Mouse (Mus musculus): Measurements from ENCODE around the gene Sh3bp5. TPM values are rescaled to one million over a fixed set of nuclear protein-coding genes. Genes with fewer than 3 reads are reported as not detected.

The Sh3bp5 gene
- polyA plus RNA-seq, 1 experiment, result 10.7 TPM

DNA sequence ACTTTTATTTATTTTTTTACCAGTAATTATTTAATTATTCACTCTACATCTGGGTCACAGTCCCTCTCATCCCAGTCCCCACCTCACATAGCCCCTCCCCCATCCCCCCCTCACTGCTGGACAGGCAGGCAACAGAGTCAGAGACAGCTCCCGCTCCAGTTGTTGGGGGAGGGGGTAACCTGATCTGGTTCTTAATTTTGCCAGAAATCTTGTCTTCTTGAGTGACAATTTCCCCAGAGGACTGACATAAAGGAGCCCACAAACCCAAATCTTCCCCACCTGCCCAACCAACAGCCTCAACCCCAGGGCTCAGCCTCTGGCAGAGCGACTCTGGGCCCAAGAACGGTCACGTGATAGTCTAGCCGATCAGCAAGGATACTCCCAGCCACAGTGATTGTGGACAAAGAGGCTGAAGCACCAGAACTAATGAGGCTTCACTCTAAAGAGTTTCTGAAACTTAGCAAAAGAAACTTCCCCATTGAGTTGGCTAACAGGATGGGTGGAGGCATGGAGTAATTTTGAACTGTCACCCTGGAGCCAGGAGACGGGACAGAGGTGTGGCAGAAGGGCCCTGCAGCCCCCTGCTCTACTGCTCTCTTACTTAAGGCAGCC, 22.3 kb downstream of the Sh3bp5 start:
- Histone ChIP-seq H3K4me3 (ENCODE audit: control insufficient read depth, insufficient read depth, low read length) (no peak overlapping the region), H3K4me1 (replicated peaks; ENCODE audit: control insufficient read depth, insufficient read depth, low read length) (peaks cover 44% of the 10 kb centered on the region), H3K36me3 (ENCODE audit: control insufficient read depth, insufficient read depth, low read length) (no peaks in the 10 kb centered on the region), H3K27ac (ENCODE audit: control insufficient read depth, insufficient read depth, low read length) (no peak overlapping the region), H3K27me3 (ENCODE audit: control insufficient read depth, insufficient read depth, low read length) (no peaks in the 10 kb centered on the region)
- WGBS, result 24% methylated on average over 6 of the region's 6 CpGs
- no peak for TF ChIP-seq POLR2A (IDR thresholded peaks at IDR 0.05; ENCODE audit: control insufficient read depth, extremely low read depth, insufficient read depth, low read length, poor library complexity)
- no peak for TF ChIP-seq CTCF (IDR thresholded peaks at IDR 0.05; ENCODE audit: borderline replicate concordance, control insufficient read depth, extremely low read depth, insufficient read depth, low read length, poor library complexity)
- DNase-seq, result no peak

GRCm38 (mm10) chr14:31412651-31413056, 23.2 kb downstream of the Sh3bp5 start:
- no peak overlapping the region for H3K4me3 ChIP-seq (ENCODE audit: control insufficient read depth, insufficient read depth, low read length)
- 91% methylated on average over 10 of the region's 10 CpGs for WGBS
- H3K36me3 ChIP-seq (ENCODE audit: control insufficient read depth, insufficient read depth, low read length), result no peaks in the 10 kb centered on the region
- peaks cover 49% of the 10 kb centered on the region for H3K4me1 ChIP-seq (replicated peaks; ENCODE audit: control insufficient read depth, insufficient read depth, low read length)
- no peak for DNase-seq
- TF ChIP-seq POLR2A (IDR thresholded peaks at IDR 0.05; ENCODE audit: control insufficient read depth, extremely low read depth, insufficient read depth, low read length, poor library complexity), result no peak
- TF ChIP-seq CTCF (IDR thresholded peaks at IDR 0.05; ENCODE audit: borderline replicate concordance, control insufficient read depth, extremely low read depth, insufficient read depth, low read length, poor library complexity), result no peak
- no peaks in the 10 kb centered on the region for H3K27me3 ChIP-seq (ENCODE audit: control insufficient read depth, insufficient read depth, low read length)
- no peak overlapping the region for H3K27ac ChIP-seq (ENCODE audit: control insufficient read depth, insufficient read depth, low read length)

GRCm38 (mm10) chr14:31410737-31411136, 25.1 kb downstream of the Sh3bp5 start:
- TF ChIP-seq CTCF (IDR thresholded peaks at IDR 0.05; ENCODE audit: borderline replicate concordance, control insufficient read depth, extremely low read depth, insufficient read depth, low read length, poor library complexity) (no peak), POLR2A (IDR thresholded peaks at IDR 0.05; ENCODE audit: control insufficient read depth, extremely low read depth, insufficient read depth, low read length, poor library complexity) (no peak)
- H3K27ac ChIP-seq (ENCODE audit: control insufficient read depth, insufficient read depth, low read length), result no peak overlapping the region
- H3K4me3 ChIP-seq (ENCODE audit: control insufficient read depth, insufficient read depth, low read length), result no peak overlapping the region
- DNase-seq, result no peak
- no peaks in the 10 kb centered on the region for H3K27me3 ChIP-seq (ENCODE audit: control insufficient read depth, insufficient read depth, low read length)
- WGBS, result 97% methylated on average over 4 of the region's 4 CpGs
- peaks cover 38% of the 10 kb centered on the region for H3K4me1 ChIP-seq (replicated peaks; ENCODE audit: control insufficient read depth, insufficient read depth, low read length)
- no peaks in the 10 kb centered on the region for H3K36me3 ChIP-seq (ENCODE audit: control insufficient read depth, insufficient read depth, low read length)

GRCm38 (mm10) chr14:31410123-31410724, 25.7 kb downstream of the Sh3bp5 start:
- H3K36me3 ChIP-seq (ENCODE audit: control insufficient read depth, insufficient read depth, low read length), result no peaks in the 10 kb centered on the region
- WGBS, result 92% methylated on average over 9 of the region's 9 CpGs
- no peak for DNase-seq
- no peak overlapping the region for H3K27ac ChIP-seq (ENCODE audit: control insufficient read depth, insufficient read depth, low read length)
- H3K4me1 ChIP-seq (replicated peaks; ENCODE audit: control insufficient read depth, insufficient read depth, low read length), result peaks cover 33% of the 10 kb centered on the region
- H3K4me3 ChIP-seq (ENCODE audit: control insufficient read depth, insufficient read depth, low read length), result no peak overlapping the region
- H3K27me3 ChIP-seq (ENCODE audit: control insufficient read depth, insufficient read depth, low read length), result no peaks in the 10 kb centered on the region
- TF ChIP-seq CTCF (IDR thresholded peaks at IDR 0.05; ENCODE audit: borderline replicate concordance, control insufficient read depth, extremely low read depth, insufficient read depth, low read length, poor library complexity), result no peak
- TF ChIP-seq POLR2A (IDR thresholded peaks at IDR 0.05; ENCODE audit: control insufficient read depth, extremely low read depth, insufficient read depth, low read length, poor library complexity), result no peak

- peaks cover 20% of the 10 kb centered on the region for H3K4me1 ChIP-seq (replicated peaks; ENCODE audit: control insufficient read depth, insufficient read depth, low read length)
- no peaks in the 10 kb centered on the region for H3K27me3 ChIP-seq (ENCODE audit: control insufficient read depth, insufficient read depth, low read length)
- 86% methylated on average over 8 of the region's 8 CpGs for WGBS
Measured at GRCm38 (mm10) chr14:31408666-31409065, 27.2 kb downstream of the Sh3bp5 start.

GRCm38 (mm10) chr14:31407911-31408604, 27.8 kb downstream of the Sh3bp5 start:
- Histone ChIP-seq H3K4me3 (ENCODE audit: control insufficient read depth, insufficient read depth, low read length) (no peak overlapping the region), H3K4me1 (replicated peaks; ENCODE audit: control insufficient read depth, insufficient read depth, low read length) (peaks cover 17% of the 10 kb centered on the region), H3K36me3 (ENCODE audit: control insufficient read depth, insufficient read depth, low read length) (no peaks in the 10 kb centered on the region), H3K27ac (ENCODE audit: control insufficient read depth, insufficient read depth, low read length) (no peak overlapping the region), H3K27me3 (ENCODE audit: control insufficient read depth, insufficient read depth, low read length) (no peaks in the 10 kb centered on the region)
- 87% methylated on average over 6 of the region's 6 CpGs for WGBS
- no peak for DNase-seq
- no peak for TF ChIP-seq CTCF (IDR thresholded peaks at IDR 0.05; ENCODE audit: borderline replicate concordance, control insufficient read depth, extremely low read depth, insufficient read depth, low read length, poor library complexity)
- TF ChIP-seq POLR2A (IDR thresholded peaks at IDR 0.05; ENCODE audit: control insufficient read depth, extremely low read depth, insufficient read depth, low read length, poor library complexity), result no peak

More at GRCm38 (mm10) chr14:31408666-31409065, 27.2 kb downstream of the Sh3bp5 start:
- Histone ChIP-seq H3K36me3 (ENCODE audit: control insufficient read depth, insufficient read depth, low read length) (no peaks in the 10 kb centered on the region), H3K27ac (ENCODE audit: control insufficient read depth, insufficient read depth, low read length) (no peak overlapping the region), H3K4me3 (ENCODE audit: control insufficient read depth, insufficient read depth, low read length) (no peak overlapping the region)
- no peak for DNase-seq
- TF ChIP-seq CTCF (IDR thresholded peaks at IDR 0.05; ENCODE audit: borderline replicate concordance, control insufficient read depth, extremely low read depth, insufficient read depth, low read length, poor library complexity), result no peak
- no peak for TF ChIP-seq POLR2A (IDR thresholded peaks at IDR 0.05; ENCODE audit: control insufficient read depth, extremely low read depth, insufficient read depth, low read length, poor library complexity)

Measured in thymus, adult 2 months (tissue).